7 mouse cellular contexts compared by ENCODE assay signal in genomic region chr3:130714775-130715568, GRCm38 (mm10). TPM values are rescaled to one million over a fixed set of nuclear protein-coding genes. Genes with fewer than 3 reads are reported as not detected.
A peak's percentile ranks its signal among the peaks of the same experiment; 100 is the strongest.
DNase-seq lines count a peak whose midpoint lies in the region; ATAC-seq lines count a peak whose summit lies in the region.

No protein-coding gene starts in this region.

- no peaks in the 10 kb centered on the region for H3K9me3 ChIP-seq in megakaryocyte, embryonic 14.5 days

- H3K4me1 ChIP-seq in megakaryocyte, embryonic 14.5 days: peaks cover 11% of the 10 kb centered on the region

- ATAC-seq in activated CD4-positive, CD25-positive, alpha-beta regulatory T cell, adult 4 months: peak; percentile 83
- ATAC-seq in frontal cortex, adult (ENCODE audit: low TSS enrichment): peak; percentile 91

- intact Hi-C loops in left cerebral cortex, postnatal 10 days (cut with DNase I): loop anchor here (2.0 kb wide), 1 partner anchor 524 kb away; no protein-coding TSS in a partner anchor

- H3K4me3 ChIP-seq in megakaryocyte, embryonic 14.5 days (replicated peaks): peak overlapping the region; percentile 92

- DNase-seq in cerebellum, adult 9-11 months: peak; percentile 39
- DNase-seq in induced T-regulatory cell, adult 2 months (ENCODE audit: low read depth): peak; percentile 91
- peak; percentile 68 to 77 for DNase-seq in left cerebral cortex, postnatal 10 days (ENCODE audit: extremely low spot score in 1 of 2, low spot score in 2 of 2)
- DNase-seq in right cerebral cortex, postnatal 14 days: peak; percentile 76

- H3K36me3 ChIP-seq in megakaryocyte, embryonic 14.5 days (replicated peaks; ENCODE audit: low read length): no peaks in the 10 kb centered on the region

- H3K27me3 ChIP-seq in megakaryocyte, embryonic 14.5 days (replicated peaks): peaks cover 6% of the 10 kb centered on the region

RNA-seq across cellular contexts. Expression of gene Ostc, which starts 5.7 kb away (rescaled TPM):
- 100 to 1,000 TPM; 214 to 219 TPM for polyA plus RNA-seq in activated CD4-positive, CD25-positive, alpha-beta regulatory T cell, adult 4 months (2017; shearing (Covaris generic))
- total RNA-seq in left cerebral cortex, postnatal 10 days (2021): 10 to 100 TPM; 70.3 to 75.6 TPM
- polyA plus RNA-seq in megakaryocyte, embryonic 14.5 days (2012; ENCODE audit: insufficient read depth, low replicate concordance): 31.3 and 53.8 TPM in 2 replicates

RNA-seq across cellular contexts. Expression of gene Rpl34, which starts 15.2 kb away (rescaled TPM):
- 1,000 to 10,000 TPM; 1,918 to 2,174 TPM for polyA plus RNA-seq in activated CD4-positive, CD25-positive, alpha-beta regulatory T cell, adult 4 months (2017; shearing (Covaris generic))
- total RNA-seq in left cerebral cortex, postnatal 10 days (2021): 100 to 1,000 TPM; 368 to 394 TPM
- polyA plus RNA-seq in megakaryocyte, embryonic 14.5 days (2012; ENCODE audit: insufficient read depth, low replicate concordance): 32.6 and 76.9 TPM in 2 replicates

Comparison
In these comparisons a context has a peak if more than half of its experiments do, and no peak if none do; other contexts are left out.
1. Peak in every context shown above with its lines: DNase-seq, ATAC-seq and H3K4me3 ChIP-seq.
2. DNase-seq: peak in every context shown above with its lines; median percentile 91 in induced T-regulatory cell, adult 2 months; 76 in right cerebral cortex, postnatal 14 days; 72 in left cerebral cortex, postnatal 10 days; 39 in cerebellum, adult 9-11 months.
3. RNA of gene Rpl34, which starts 15.2 kb away (polyA plus RNA-seq): 1,918 to 2,174 TPM in activated CD4-positive, CD25-positive, alpha-beta regulatory T cell, adult 4 months; 32.6 to 76.9 TPM in megakaryocyte, embryonic 14.5 days; every median in the first group is over 10 times any median in the second.